Mouse (Mus musculus): ENCODE measurements around the gene Rab11fip4. TPM values are rescaled to one million over a fixed set of nuclear protein-coding genes. Genes with fewer than 3 reads are reported as not detected.
A peak's percentile ranks its signal among the peaks of the same experiment; 100 is the strongest.

Rab11fip4 gene
- polyA plus RNA-seq, 1 experiment from 2014 or later, result 0.73 TPM

- H3K27me3 ChIP-seq (ENCODE audit: control insufficient read depth, insufficient read depth, low read length), result peaks cover 10% of the 10 kb centered on the region; the same call in 1 of the 2 replicates
- H3K4me1 ChIP-seq (ENCODE audit: control insufficient read depth, insufficient read depth, low read length), result peaks cover 12% of the 10 kb centered on the region
- no peak overlapping the region for H3K27ac ChIP-seq (ENCODE audit: low read depth, low read length)
- H3K4me2 ChIP-seq, result peak overlapping the region; percentile 41
- no peaks in the 10 kb centered on the region for H3K9me3 ChIP-seq (replicated peaks; ENCODE audit: control insufficient read depth, low read length)
- no peak for ATAC-seq (replicated peaks; ENCODE audit: insufficient number of reproducible peaks, low FRiP score, low TSS enrichment)
- H3K4me3 ChIP-seq (ENCODE audit: low read depth, low read length), result no peak overlapping the region
- no peaks in the 10 kb centered on the region for H3K36me3 ChIP-seq (ENCODE audit: control insufficient read depth, insufficient read depth, low read length)
- peak overlapping the region; percentile 24; the same call in 1 of the 2 replicates for H3K9ac ChIP-seq (ENCODE audit: low read depth, low read length)
- 53% methylated on average over 2 of the region's 2 CpGs for WGBS (ENCODE audit: insufficient replicate concordance)
Observed at GRCm38 (mm10) chr11:79610454-79610853, 19.4 kb downstream of the Rab11fip4 start.

- Histone ChIP-seq H3K27ac (ENCODE audit: low read depth, low read length) (no peak overlapping the region), H3K4me3 (ENCODE audit: low read depth, low read length) (no peak overlapping the region), H3K36me3 (ENCODE audit: control insufficient read depth, insufficient read depth, low read length) (no peaks in the 10 kb centered on the region), H3K4me2 (peak overlapping the region; percentile 41), H3K9me3 (replicated peaks; ENCODE audit: control insufficient read depth, low read length) (no peaks in the 10 kb centered on the region), H3K9ac (ENCODE audit: low read depth, low read length) (peak overlapping the region; percentile 24; the same call in 1 of the 2 replicates), H3K4me1 (ENCODE audit: control insufficient read depth, insufficient read depth, low read length) (peaks cover 12% of the 10 kb centered on the region), H3K27me3 (ENCODE audit: control insufficient read depth, insufficient read depth, low read length) (peaks cover 10% of the 10 kb centered on the region; the same call in 1 of the 2 replicates)
- WGBS (ENCODE audit: insufficient replicate concordance), result 13% methylated on average over 13 of the region's 13 CpGs
- no peak for ATAC-seq (replicated peaks; ENCODE audit: insufficient number of reproducible peaks, low FRiP score, low TSS enrichment)
Observed at GRCm38 (mm10) chr11:79611011-79611666, 20.1 kb downstream of the Rab11fip4 start.

- Histone ChIP-seq H3K27me3 (ENCODE audit: control insufficient read depth, insufficient read depth, low read length) (peaks cover 10% of the 10 kb centered on the region; the same call in 1 of the 2 replicates), H3K27ac (ENCODE audit: low read depth, low read length) (no peak overlapping the region), H3K9me3 (replicated peaks; ENCODE audit: control insufficient read depth, low read length) (no peaks in the 10 kb centered on the region), H3K4me2 (no peak overlapping the region), H3K36me3 (ENCODE audit: control insufficient read depth, insufficient read depth, low read length) (no peaks in the 10 kb centered on the region), H3K4me1 (ENCODE audit: control insufficient read depth, insufficient read depth, low read length) (peaks cover 12% of the 10 kb centered on the region), H3K9ac (ENCODE audit: low read depth, low read length) (no peak overlapping the region), H3K4me3 (ENCODE audit: low read depth, low read length) (no peak overlapping the region)
- WGBS (ENCODE audit: insufficient replicate concordance), result 0% methylated on average over 1 of the region's 1 CpGs
- ATAC-seq (replicated peaks; ENCODE audit: insufficient number of reproducible peaks, low FRiP score, low TSS enrichment), result no peak
Observed at GRCm38 (mm10) chr11:79612046-79612600, 21.1 kb downstream of the Rab11fip4 start.

- no peak for ATAC-seq (replicated peaks; ENCODE audit: insufficient number of reproducible peaks, low FRiP score, low TSS enrichment)
- Histone ChIP-seq H3K4me2 (no peak overlapping the region), H3K9me3 (replicated peaks; ENCODE audit: control insufficient read depth, low read length) (no peaks in the 10 kb centered on the region), H3K27me3 (ENCODE audit: control insufficient read depth, insufficient read depth, low read length) (peaks cover 10% of the 10 kb centered on the region; the same call in 1 of the 2 replicates), H3K4me3 (ENCODE audit: low read depth, low read length) (no peak overlapping the region), H3K27ac (ENCODE audit: low read depth, low read length) (no peak overlapping the region), H3K9ac (ENCODE audit: low read depth, low read length) (no peak overlapping the region), H3K36me3 (ENCODE audit: control insufficient read depth, insufficient read depth, low read length) (no peaks in the 10 kb centered on the region), H3K4me1 (ENCODE audit: control insufficient read depth, insufficient read depth, low read length) (peaks cover 12% of the 10 kb centered on the region)
- WGBS (ENCODE audit: insufficient replicate concordance), result 53% methylated on average over 3 of the region's 3 CpGs
Observed at GRCm38 (mm10) chr11:79613084-79613483, 22.1 kb downstream of the Rab11fip4 start.

GRCm38 (mm10) chr11:79613711-79614110 lies 22.7 kb downstream of the Rab11fip4 start:
- Histone ChIP-seq H3K4me1 (ENCODE audit: control insufficient read depth, insufficient read depth, low read length) (peaks cover 12% of the 10 kb centered on the region), H3K27ac (ENCODE audit: low read depth, low read length) (no peak overlapping the region), H3K27me3 (ENCODE audit: control insufficient read depth, insufficient read depth, low read length) (0 out of 2 replicates have a peak, but pooled peaks cover 8% of the 10 kb centered on the region), H3K36me3 (ENCODE audit: control insufficient read depth, insufficient read depth, low read length) (no peaks in the 10 kb centered on the region), H3K4me2 (no peak overlapping the region), H3K9me3 (replicated peaks; ENCODE audit: control insufficient read depth, low read length) (no peaks in the 10 kb centered on the region), H3K4me3 (ENCODE audit: low read depth, low read length) (no peak overlapping the region), H3K9ac (ENCODE audit: low read depth, low read length) (no peak overlapping the region)
- 46% methylated on average over 4 of the region's 4 CpGs for WGBS (ENCODE audit: insufficient replicate concordance)
- no peak for ATAC-seq (replicated peaks; ENCODE audit: insufficient number of reproducible peaks, low FRiP score, low TSS enrichment)

GRCm38 (mm10) chr11:79614880-79615279 lies 23.9 kb downstream of the Rab11fip4 start:
- no peak for ATAC-seq (replicated peaks; ENCODE audit: insufficient number of reproducible peaks, low FRiP score, low TSS enrichment)
- Histone ChIP-seq H3K27ac (ENCODE audit: low read depth, low read length) (no peak overlapping the region), H3K4me1 (ENCODE audit: control insufficient read depth, insufficient read depth, low read length) (peaks cover 12% of the 10 kb centered on the region), H3K4me2 (no peak overlapping the region), H3K4me3 (ENCODE audit: low read depth, low read length) (no peak overlapping the region), H3K9ac (ENCODE audit: low read depth, low read length) (no peak overlapping the region), H3K9me3 (replicated peaks; ENCODE audit: control insufficient read depth, low read length) (no peaks in the 10 kb centered on the region), H3K27me3 (ENCODE audit: control insufficient read depth, insufficient read depth, low read length) (0 out of 2 replicates have a peak, but pooled peaks cover 8% of the 10 kb centered on the region), H3K36me3 (ENCODE audit: control insufficient read depth, insufficient read depth, low read length) (no peaks in the 10 kb centered on the region)
- WGBS (ENCODE audit: insufficient replicate concordance), result 81% methylated on average over 3 of the region's 3 CpGs

- 43% methylated on average over 5 of the region's 5 CpGs for WGBS (ENCODE audit: insufficient replicate concordance)
- Histone ChIP-seq H3K36me3 (ENCODE audit: control insufficient read depth, insufficient read depth, low read length) (no peaks in the 10 kb centered on the region), H3K9me3 (replicated peaks; ENCODE audit: control insufficient read depth, low read length) (no peaks in the 10 kb centered on the region)
Observed at GRCm38 (mm10) chr11:79615871-79616270, 24.9 kb downstream of the Rab11fip4 start.

GRCm38 (mm10) chr11:79617991-79618390 lies 27.0 kb downstream of the Rab11fip4 start:
- H3K4me2 ChIP-seq, result no peak overlapping the region
- WGBS (ENCODE audit: insufficient replicate concordance), result 87% methylated on average over 8 of the region's 8 CpGs
- no peak for ATAC-seq (replicated peaks; ENCODE audit: insufficient number of reproducible peaks, low FRiP score, low TSS enrichment)

More at GRCm38 (mm10) chr11:79615871-79616270, 24.9 kb downstream of the Rab11fip4 start:
- H3K27me3 ChIP-seq (ENCODE audit: control insufficient read depth, insufficient read depth, low read length), result 0 out of 2 replicates have a peak, but pooled peaks cover 8% of the 10 kb centered on the region
- H3K9ac ChIP-seq (ENCODE audit: low read depth, low read length), result no peak overlapping the region
- no peak overlapping the region for H3K27ac ChIP-seq (ENCODE audit: low read depth, low read length)
- no peak overlapping the region for H3K4me2 ChIP-seq
- H3K4me3 ChIP-seq (ENCODE audit: low read depth, low read length), result no peak overlapping the region
- ATAC-seq (replicated peaks; ENCODE audit: insufficient number of reproducible peaks, low FRiP score, low TSS enrichment), result no peak
- H3K4me1 ChIP-seq (ENCODE audit: control insufficient read depth, insufficient read depth, low read length), result peaks cover 8% of the 10 kb centered on the region

More at GRCm38 (mm10) chr11:79617991-79618390, 27.0 kb downstream of the Rab11fip4 start:
- Histone ChIP-seq H3K4me1 (ENCODE audit: control insufficient read depth, insufficient read depth, low read length) (no peaks in the 10 kb centered on the region), H3K36me3 (ENCODE audit: control insufficient read depth, insufficient read depth, low read length) (no peaks in the 10 kb centered on the region), H3K4me3 (ENCODE audit: low read depth, low read length) (no peak overlapping the region), H3K27me3 (ENCODE audit: control insufficient read depth, insufficient read depth, low read length) (0 out of 2 replicates have a peak, but pooled peaks cover 2% of the 10 kb centered on the region), H3K9ac (ENCODE audit: low read depth, low read length) (no peak overlapping the region), H3K9me3 (replicated peaks; ENCODE audit: control insufficient read depth, low read length) (no peaks in the 10 kb centered on the region), H3K27ac (ENCODE audit: low read depth, low read length) (no peak overlapping the region)
